Mouse (Mus musculus) embryonic facial prominence, embryonic 14.5 days (tissue): ENCODE measurements at regions not wholly inside any gene's neighbourhood (a gene's known extent, or its start where the extent isn't known, plus 50 kb on each side); places are given as distances from the start of the nearest gene placed in this dataset.

ENCODE experiments used
- ATAC-seq: fragments of 200-750 bp; cut with Nextera tagmentation; 2 replicates; pipeline ENCODE4 v1.8.0; 2017; ENCODE audit warnings: low read depth, moderate number of reproducible peaks, moderate TSS enrichment
- DNase-seq: peaks from one replicate; pipeline ENCODE4 v3.0.0-alpha.2; 2015; ENCODE audit warnings: low spot score
- H3K27ac ChIP-seq: fragments of 300-500 bp; sonication (generic); replicated peaks from 2 replicates; pipeline ENCODE4 v1.5.1; 2014; ENCODE audit warnings: low read depth, mild to moderate bottlenecking, low read length, moderate library complexity
- H3K27me3 ChIP-seq: fragments of 300-500 bp; sonication (generic); replicated peaks from 2 replicates; pipeline ENCODE4 v1.6.1; 2014; ENCODE audit warnings: low read length; ENCODE audit not compliant: control insufficient read depth, insufficient read depth
- H3K36me3 ChIP-seq: fragments of 300-500 bp; sonication (generic); 2 replicates; pipeline ENCODE4 v1.6.1; 2014; ENCODE audit warnings: low read length, mixed read lengths; ENCODE audit not compliant: control insufficient read depth, insufficient read depth
- H3K4me1 ChIP-seq: fragments of 300-500 bp; sonication (generic); 2 replicates; pipeline ENCODE4 v1.6.1; 2014; ENCODE audit warnings: antibody characterized with exemption, low read length; ENCODE audit not compliant: control insufficient read depth, insufficient read depth
- H3K4me2 ChIP-seq: fragments of 300-500 bp; sonication (generic); 2 replicates; pipeline ENCODE4 v1.6.1; 2014; ENCODE audit warnings: low read depth, mild to moderate bottlenecking, low read length, moderate library complexity, mixed read lengths
- H3K4me3 ChIP-seq: fragments of 300-500 bp; sonication (generic); 2 replicates; pipeline ENCODE4 v1.5.1; 2014; ENCODE audit warnings: low read depth, mild to moderate bottlenecking, low read length
- H3K9ac ChIP-seq: fragments of 300-500 bp; sonication (generic); 2 replicates; pipeline ENCODE4 v1.6.1; 2014; ENCODE audit warnings: low read depth, mild to moderate bottlenecking, low read length, moderate library complexity, mixed read lengths
- H3K9me3 ChIP-seq: fragments of 300-500 bp; sonication (generic); 2 replicates; pipeline ENCODE4 v1.6.1; 2016; ENCODE audit warnings: low read length; ENCODE audit not compliant: control insufficient read depth
- WGBS: fragments of 180-500 bp; shearing (Covaris S2); extraction: QIAGEN DNeasy Blood & Tissue Kit; methylation state at CpG from one replicate; pipeline ENCODE4 v1.1.7; 2014; 5-methylcytosine and 5-hydroxymethylcytosine counted together

DNA sequence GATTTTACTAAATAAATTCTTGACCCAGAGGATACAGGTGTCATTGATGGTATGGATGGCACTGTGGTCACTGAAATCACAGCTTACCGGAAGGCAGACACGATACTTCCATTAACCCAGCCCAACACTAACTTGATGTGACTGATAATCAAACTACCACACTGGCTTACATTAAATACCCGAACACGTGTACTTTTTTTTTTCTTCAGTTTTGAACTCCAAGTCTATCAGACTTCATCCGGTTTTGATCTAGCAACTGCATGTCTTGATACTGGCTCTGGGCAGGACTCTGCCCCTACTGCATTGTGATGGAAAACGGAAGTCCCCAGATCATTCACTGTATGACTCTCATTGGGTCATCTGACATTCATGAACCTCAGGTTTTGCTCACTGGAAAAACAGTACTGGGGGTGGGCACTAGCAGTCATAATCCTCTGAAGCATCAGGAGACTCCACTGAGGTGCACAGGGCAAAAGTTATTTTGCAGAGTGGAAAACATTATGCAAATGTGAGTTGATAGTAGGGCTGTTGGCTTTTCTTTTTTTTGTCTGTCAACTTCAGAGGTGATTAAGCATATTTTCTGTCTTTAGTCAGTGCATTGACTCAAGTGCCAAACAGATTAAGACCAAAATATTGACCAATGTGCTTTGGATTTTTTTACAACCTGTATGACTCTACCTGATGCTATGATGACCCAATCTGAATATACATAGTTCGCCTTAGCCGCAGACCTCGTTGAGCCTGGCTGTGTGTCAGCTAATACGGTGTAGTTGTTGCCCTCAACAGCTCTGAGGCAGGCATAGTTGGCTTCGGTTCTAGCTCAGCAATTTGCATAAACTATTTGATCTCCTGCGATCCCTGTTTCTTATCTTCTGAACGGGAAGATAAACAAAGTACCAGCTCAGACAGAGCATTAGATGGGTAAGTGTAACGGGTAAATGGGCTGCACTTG, 174.1 kb upstream of the Cited2 start:
- H3K9ac ChIP-seq = no peak overlapping the region
- no peaks in the 10 kb centered on the region for H3K9me3 ChIP-seq
- H3K27ac ChIP-seq = no peak overlapping the region
- no peaks in the 10 kb centered on the region for H3K36me3 ChIP-seq
- no peak overlapping the region for H3K4me3 ChIP-seq
- H3K27me3 ChIP-seq = no peaks in the 10 kb centered on the region
- H3K4me1 ChIP-seq = no peaks in the 10 kb centered on the region
- WGBS = 86% methylated on average over 14 of the region's 14 CpGs
- no peak for DNase-seq
- ATAC-seq = no peak
- H3K4me2 ChIP-seq = no peak overlapping the region

GRCm38 (mm10) chr10:17549711-17550637, 173.0 kb upstream of the Cited2 start:
- ATAC-seq = no peak
- H3K9me3 ChIP-seq = no peaks in the 10 kb centered on the region
- no peak overlapping the region for H3K4me3 ChIP-seq
- no peak overlapping the region for H3K27ac ChIP-seq
- no peak overlapping the region for H3K4me2 ChIP-seq
- no peaks in the 10 kb centered on the region for H3K36me3 ChIP-seq
- DNase-seq = no peak
- H3K4me1 ChIP-seq = no peaks in the 10 kb centered on the region
- no peak overlapping the region for H3K9ac ChIP-seq
- WGBS = 89% methylated on average over 6 of the region's 6 CpGs
- H3K27me3 ChIP-seq = no peaks in the 10 kb centered on the region

GRCm38 (mm10) chr10:17550638-17551013, 172.4 kb upstream of the Cited2 start:
- Histone ChIP-seq H3K9ac (no peak overlapping the region), H3K27ac (no peak overlapping the region), H3K4me1 (no peaks in the 10 kb centered on the region), H3K4me3 (no peak overlapping the region), H3K9me3 (no peaks in the 10 kb centered on the region), H3K36me3 (no peaks in the 10 kb centered on the region), H3K27me3 (no peaks in the 10 kb centered on the region), H3K4me2 (no peak overlapping the region)
- ATAC-seq (no peak), DNase-seq (no peak)
- 93% methylated on average over 6 of the region's 6 CpGs for WGBS

GRCm38 (mm10) chr10:17551869-17552268, 171.1 kb upstream of the Cited2 start:
- Histone ChIP-seq H3K9me3 (no peaks in the 10 kb centered on the region), H3K4me1 (no peaks in the 10 kb centered on the region), H3K27me3 (no peaks in the 10 kb centered on the region), H3K36me3 (no peaks in the 10 kb centered on the region), H3K27ac (no peak overlapping the region), H3K4me3 (no peak overlapping the region), H3K9ac (no peak overlapping the region), H3K4me2 (no peak overlapping the region)
- WGBS = 75% methylated on average over 6 of the region's 6 CpGs
- ATAC-seq (no peak), DNase-seq (no peak)

DNA sequence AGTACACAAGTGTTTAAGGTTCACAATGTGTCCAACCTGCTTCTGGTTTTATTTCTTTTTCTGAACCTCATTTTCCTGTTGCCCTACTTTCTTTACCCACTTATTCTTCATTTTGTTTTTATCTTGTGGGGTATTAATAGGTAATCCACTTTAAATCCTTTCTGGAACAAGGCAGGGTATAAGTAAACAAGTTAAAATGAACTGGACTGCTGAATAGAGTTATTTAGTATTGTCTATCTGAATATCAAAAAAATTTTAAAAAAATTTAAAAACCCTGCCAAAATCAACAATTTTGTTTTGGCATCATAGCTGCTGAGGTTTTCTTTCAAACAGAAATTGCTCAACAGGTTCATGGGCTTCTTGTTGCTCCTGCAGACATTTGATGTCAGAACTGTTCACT, 170.7 kb upstream of the Cited2 start:
- Histone ChIP-seq H3K4me1 (no peaks in the 10 kb centered on the region), H3K9me3 (no peaks in the 10 kb centered on the region)

GRCm38 (mm10) chr10:17556391-17556790, 166.6 kb upstream of the Cited2 start:
- Histone ChIP-seq H3K4me1 (peaks cover 16% of the 10 kb centered on the region), H3K27me3 (no peaks in the 10 kb centered on the region), H3K4me3 (no peak overlapping the region), H3K9me3 (no peaks in the 10 kb centered on the region), H3K4me2 (no peak overlapping the region), H3K9ac (no peak overlapping the region), H3K27ac (no peak overlapping the region), H3K36me3 (no peaks in the 10 kb centered on the region)
- no peak for ATAC-seq
- WGBS = 69% methylated on average over 4 of the region's 4 CpGs
- DNase-seq = no peak

More for the DNA sequence above, 170.7 kb upstream of the Cited2 start:
- Histone ChIP-seq H3K27me3 (no peaks in the 10 kb centered on the region), H3K27ac (no peak overlapping the region), H3K36me3 (no peaks in the 10 kb centered on the region), H3K4me3 (no peak overlapping the region), H3K4me2 (no peak overlapping the region), H3K9ac (no peak overlapping the region)
- ATAC-seq (no peak), DNase-seq (no peak)

- H3K9me3 ChIP-seq = no peaks in the 10 kb centered on the region
- H3K36me3 ChIP-seq = no peaks in the 10 kb centered on the region
- no peaks in the 10 kb centered on the region for H3K27me3 ChIP-seq
- WGBS = 56% methylated on average over 5 of the region's 5 CpGs
- H3K9ac ChIP-seq = no peak overlapping the region
- no peak overlapping the region for H3K4me2 ChIP-seq
- ATAC-seq (peak; percentile 41; the same call in 1 of the 2 replicates), DNase-seq (peak; percentile 76)
- no peak overlapping the region for H3K27ac ChIP-seq
- no peak overlapping the region for H3K4me3 ChIP-seq
- H3K4me1 ChIP-seq = peaks cover 20% of the 10 kb centered on the region
Observed at GRCm38 (mm10) chr10:17559370-17559955, 163.6 kb upstream of the Cited2 start.

DNA sequence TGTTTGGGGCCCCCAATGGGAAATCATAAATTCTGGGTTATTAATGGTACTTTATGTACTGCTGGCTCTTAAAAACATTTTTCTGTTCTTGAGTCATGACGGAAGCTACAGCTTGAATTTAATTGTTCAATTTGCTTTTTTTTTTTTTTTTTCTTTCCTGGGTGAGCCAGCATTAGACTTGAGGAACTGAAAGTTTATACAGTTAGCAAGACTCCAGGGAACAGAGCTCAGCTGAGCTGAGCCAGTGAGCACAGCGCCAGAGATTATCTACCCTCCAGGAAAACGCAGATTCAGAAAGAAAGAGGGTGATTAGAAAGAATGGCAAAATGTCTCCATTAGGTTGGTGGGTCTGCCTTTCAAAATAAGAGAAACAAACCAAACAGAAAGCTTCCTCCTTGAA, 163.0 kb upstream of the Cited2 start:
- DNase-seq = no peak
- no peak overlapping the region for H3K27ac ChIP-seq

More for the DNA sequence above, 163.0 kb upstream of the Cited2 start:
- Histone ChIP-seq H3K4me2 (no peak overlapping the region), H3K4me1 (peaks cover 20% of the 10 kb centered on the region), H3K9ac (no peak overlapping the region), H3K4me3 (no peak overlapping the region), H3K36me3 (no peaks in the 10 kb centered on the region), H3K9me3 (no peaks in the 10 kb centered on the region), H3K27me3 (no peaks in the 10 kb centered on the region)
- ATAC-seq = no peak
- 22% methylated on average over 3 of the region's 3 CpGs for WGBS
